Mouse (Mus musculus) heart, postnatal 36 days (tissue): ENCODE measurements around the gene Arsk. TPM values are rescaled to one million over a fixed set of nuclear protein-coding genes. Genes with fewer than 3 reads are reported as not detected.
A peak's percentile ranks its signal among the peaks of the same experiment; 100 is the strongest.

Source experiments
- DNase-seq, 2 experiments: peaks; one replicate each; pipeline ENCODE4 v3.0.0; 2021 to 2022
- intact Hi-C: fragments of 180-260 bp; cut with DNase I; formaldehyde crosslinking; loops from one replicate; pipeline ENCODE4 v1.15.1; 2025
- total RNA-seq, 2 experiments: library from RNA; stranded (reverse); gene quantifications; 2 replicates each; pipeline ENCODE4 v1.2.3; 2021

The Arsk gene
- total RNA-seq, result 1 to 10 TPM; 3.5 to 5.4 TPM

- DNase-seq, result peak; percentile 87 to 90
- intact Hi-C loops, result loop anchor here (2.0 to 5.0 kb wide), 2 partner anchors 80 to 156 kb away; partner anchors contain the start of genes Rfesd and Rhobtb3
These were observed at the start of gene Arsk, which contains the start of gene Ttc37 for GRCm38 (mm10) chr13:76098493-76099303. TSS of gene Arsk (minus strand) at chr13:76098660. TSS of gene Ttc37 (plus strand) at chr13:76098734.

- no peak for DNase-seq
- intact Hi-C loops, result no loop called here
These were observed 42.8 kb upstream of the Arsk start for GRCm38 (mm10) chr13:76141117-76141808.

- intact Hi-C loops, result no loop called here
These were observed 40.4 kb upstream of the Arsk start for GRCm38 (mm10) chr13:76138862-76139261.

GRCm38 (mm10) chr13:76132415-76132814 is 34.0 kb upstream of the Arsk start:
- intact Hi-C loops, result no loop called here

More at GRCm38 (mm10) chr13:76138862-76139261, 40.4 kb upstream of the Arsk start:
- DNase-seq, result no peak

GRCm38 (mm10) chr13:76128799-76129198 is 30.3 kb upstream of the Arsk start:
- intact Hi-C loops, result no loop called here
- no peak for DNase-seq

More at GRCm38 (mm10) chr13:76132415-76132814, 34.0 kb upstream of the Arsk start:
- DNase-seq, result no peak

GRCm38 (mm10) chr13:76109069-76109824 is 10.8 kb upstream of the Arsk start:
- intact Hi-C loops, result no loop called here
- no peak for DNase-seq

GRCm38 (mm10) chr13:76101989-76102388 is 3.5 kb upstream of the Arsk start:
- intact Hi-C loops, result no loop called here

DNA sequence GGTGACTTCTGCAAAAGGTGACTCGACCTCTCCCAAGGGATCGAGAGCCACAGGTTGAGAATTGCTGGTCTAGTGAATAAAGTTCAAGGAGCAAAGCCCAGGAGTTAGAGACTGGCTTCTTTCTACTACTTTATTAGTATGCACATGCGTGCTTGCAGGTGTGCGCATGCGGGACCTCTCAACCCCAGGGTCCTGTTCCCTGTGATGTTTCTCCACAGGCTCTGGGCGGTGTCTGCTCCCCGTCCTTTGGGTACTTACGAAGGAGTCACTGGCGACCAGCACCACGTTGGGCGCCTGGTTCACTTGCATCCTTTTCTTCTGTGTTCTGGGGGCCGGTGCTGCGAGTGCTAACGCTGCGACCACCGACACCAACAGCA is 356 bp downstream of the Arsk start:
- intact Hi-C loops, result loop anchor here (2.0 to 5.0 kb wide), 2 partner anchors 79 to 156 kb away; partner anchors contain the start of genes Rfesd and Rhobtb3
- no peak for DNase-seq

More at GRCm38 (mm10) chr13:76101989-76102388, 3.5 kb upstream of the Arsk start:
- no peak for DNase-seq

GRCm38 (mm10) chr13:76074323-76074722 is 24.1 kb downstream of the Arsk start:
- no peak for DNase-seq
- intact Hi-C loops, result no loop called here

DNA sequence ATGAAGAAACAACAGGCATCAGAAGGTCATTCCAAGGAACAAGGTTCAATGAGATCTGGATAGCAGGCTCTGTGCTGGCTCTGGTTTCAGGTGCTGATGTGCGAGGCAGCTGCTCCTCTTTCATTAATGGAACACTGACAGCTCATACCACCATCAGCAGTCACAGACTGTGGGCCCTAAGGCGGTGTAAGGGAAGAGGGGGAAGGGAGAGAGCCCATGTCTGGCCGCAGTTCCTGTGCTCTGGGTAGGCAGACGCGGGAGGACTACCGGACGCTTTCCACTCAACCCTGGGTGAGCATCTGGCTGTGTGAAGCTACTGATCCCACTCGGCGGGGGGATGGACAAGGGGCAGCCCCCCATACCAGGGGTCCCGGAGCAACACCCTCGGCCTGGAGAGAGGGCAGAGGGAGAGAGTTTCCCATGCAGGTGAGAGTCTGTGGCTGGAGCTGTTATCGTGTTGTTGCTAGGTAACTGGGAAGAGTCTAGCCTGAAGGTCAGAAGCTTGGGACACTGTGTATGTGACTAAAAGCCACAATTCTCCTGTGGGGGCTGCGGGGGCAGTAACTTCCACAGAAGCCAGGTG is 34.0 kb downstream of the Arsk start:
- no peak for DNase-seq
- intact Hi-C loops, result no loop called here

GRCm38 (mm10) chr13:76063548-76063947 is 34.9 kb downstream of the Arsk start:
- intact Hi-C loops, result no loop called here

DNA sequence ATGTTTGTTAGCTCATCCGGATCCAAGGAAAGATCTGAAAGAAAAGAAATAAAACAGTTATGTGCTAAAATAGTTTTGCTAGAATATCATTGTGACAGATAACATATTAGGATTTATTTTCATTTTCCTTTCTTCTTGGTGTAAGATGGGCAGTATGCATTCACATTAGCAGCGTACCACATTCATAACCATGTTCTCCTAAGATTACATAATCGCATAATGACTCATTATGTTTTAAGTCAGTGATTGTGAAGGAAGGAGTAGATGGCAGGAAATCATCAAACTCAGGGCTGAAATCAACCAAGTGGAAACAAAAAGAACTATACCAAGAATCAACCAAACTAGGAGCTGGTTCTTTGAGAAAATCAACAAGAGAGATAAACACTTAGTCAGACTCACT is 35.9 kb downstream of the Arsk start:
- intact Hi-C loops, result no loop called here
- no peak for DNase-seq

More at GRCm38 (mm10) chr13:76063548-76063947, 34.9 kb downstream of the Arsk start:
- DNase-seq, result no peak

DNA sequence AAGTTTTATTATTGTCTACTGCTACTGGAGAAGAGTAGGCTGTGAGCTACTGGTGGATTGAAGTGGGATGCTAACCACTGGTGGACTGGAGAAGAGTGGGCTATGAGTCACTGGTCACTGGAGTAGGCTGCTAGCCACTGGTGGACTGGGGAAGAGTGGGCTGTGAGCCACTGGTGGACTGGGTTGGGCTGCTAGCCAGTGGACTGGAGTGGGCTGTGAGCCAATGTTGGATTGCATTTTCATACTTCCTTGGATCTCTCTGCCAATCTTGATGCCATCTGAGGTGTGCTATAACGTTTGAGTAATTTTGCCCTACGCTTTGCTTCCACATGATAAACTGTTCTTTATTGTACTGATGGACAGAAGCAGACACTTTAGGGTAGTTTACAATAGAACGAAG is 36.3 kb downstream of the Arsk start:
- intact Hi-C loops, result no loop called here
- DNase-seq, result no peak

DNA sequence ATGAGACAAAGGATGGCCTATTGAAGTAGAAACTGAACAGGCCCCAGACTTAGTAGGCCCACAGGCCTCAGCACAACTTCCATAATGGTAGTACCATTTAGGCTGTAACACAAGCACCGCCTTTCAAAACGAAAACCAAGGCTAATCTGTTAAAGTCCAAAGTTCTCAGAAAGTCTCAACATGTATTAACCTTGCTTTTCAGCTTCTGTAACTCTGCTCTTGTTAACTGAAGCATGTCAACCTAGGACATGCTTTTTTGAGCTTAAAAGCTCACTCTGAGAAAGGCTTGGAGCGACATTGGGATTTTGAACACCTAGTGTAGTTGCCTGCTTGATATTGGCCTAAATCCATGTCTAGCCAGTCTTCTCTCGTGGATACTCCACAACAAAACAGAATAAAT is 38.9 kb downstream of the Arsk start:
- DNase-seq, result no peak
- intact Hi-C loops, result no loop called here

- intact Hi-C loops, result loop anchor here (2.0 kb wide), 1 partner anchor 35 kb away; no protein-coding TSS in a partner anchor
- DNase-seq, result no peak
These were observed 41.0 kb downstream of the Arsk start for GRCm38 (mm10) chr13:76057267-76058069.

DNA sequence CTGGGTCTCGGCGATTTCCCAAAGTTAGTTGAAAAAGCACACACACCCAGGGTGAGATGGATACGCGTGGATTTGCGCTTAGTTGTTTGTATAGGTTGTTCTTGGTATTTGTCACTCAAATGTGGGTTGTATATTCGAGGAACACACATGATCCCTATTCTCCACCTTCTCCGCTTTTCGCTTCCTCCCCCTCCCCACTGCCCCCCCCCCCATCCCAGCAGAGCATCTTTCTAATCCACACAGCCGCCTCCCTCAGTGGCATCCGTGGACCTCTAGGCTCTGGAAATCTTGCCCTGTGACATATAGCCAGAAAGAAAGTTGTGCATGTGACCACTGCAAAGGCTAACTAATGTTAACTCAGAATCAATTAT is 41.6 kb downstream of the Arsk start, which contains the start of gene Gpr150:
Gene Gpr150, minus strand, starts transcription at position 101 of the 371 bp plus-strand sequence.
- intact Hi-C loops, result loop anchor here (1.0 to 2.0 kb wide), 2 partner anchors 34 to 75 kb away; no protein-coding TSS in a partner anchor
- DNase-seq, result no peak

GRCm38 (mm10) chr13:76056261-76056724 is 42.2 kb downstream of the Arsk start:
- intact Hi-C loops, result loop anchor here (1.0 to 2.0 kb wide), 2 partner anchors 33 to 74 kb away; no protein-coding TSS in a partner anchor
- DNase-seq, result peak; percentile 62 to 64

GRCm38 (mm10) chr13:76055391-76056232 is 42.8 kb downstream of the Arsk start:
- DNase-seq, result peak; percentile 14 to 30
- intact Hi-C loops, result loop anchor here (1.0 to 2.0 kb wide), 2 partner anchors 33 to 73 kb away; no protein-coding TSS in a partner anchor
